Mouse (Mus musculus): ENCODE data around the gene Tmtc2.

- TF ChIP-seq CTCF (IDR thresholded peaks at IDR 0.05; ENCODE audit: low read depth, low read length) (no peak), POLR2A (IDR thresholded peaks at IDR 0.05; ENCODE audit: insufficient read depth, low read length) (no peak)
Observed at GRCm38 (mm10) chr10:105199515-105199914, 374.7 kb downstream of the Tmtc2 start.

Data from ES-Bruce4 (cell line).